Mouse (Mus musculus) liver, adult 2 months (tissue): ENCODE results near the gene Hes5. TPM values are rescaled to one million over a fixed set of nuclear protein-coding genes. Genes with fewer than 3 reads are reported as not detected.
A peak's percentile ranks its signal among the peaks of the same experiment; 100 is the strongest.

Experiments
- DNase-seq: peaks from one replicate; pipeline ENCODE4 v3.0.0-alpha.2; 2011; ENCODE audit warnings: low read depth, low spot score; ENCODE audit errors: extremely low read depth
- H3K27ac ChIP-seq: fragments of 200-500 bp; replicated peaks from 2 replicates; pipeline ENCODE4 v1.5.1; 2012; ENCODE audit warnings: low read depth, mild to moderate bottlenecking, control low read depth, inconsistent platforms, low read length; ENCODE audit not compliant: insufficient read depth
- H3K27me3 ChIP-seq: fragments of 200-500 bp; 2 replicates; pipeline ENCODE4 v1.6.1; 2012; ENCODE audit warnings: mild to moderate bottlenecking, moderate library complexity, low read length, inconsistent platforms; ENCODE audit not compliant: control insufficient read depth, insufficient read depth
- H3K36me3 ChIP-seq: fragments of 200-500 bp; 2 replicates; pipeline ENCODE4 v1.6.1; 2012; ENCODE audit warnings: low read length, inconsistent platforms; ENCODE audit not compliant: control insufficient read depth, insufficient read depth
- H3K4me1 ChIP-seq: fragments of 200-500 bp; 2 replicates; pipeline ENCODE4 v1.6.1; 2011; ENCODE audit warnings: low read length; ENCODE audit not compliant: control insufficient read depth, insufficient read depth
- H3K4me3 ChIP-seq: fragments of 200-500 bp; 2 replicates; pipeline ENCODE4 v1.5.1; 2011; ENCODE audit warnings: low read depth, mild to moderate bottlenecking, control low read depth, low read length, moderate library complexity; ENCODE audit not compliant: insufficient read depth
- H3K79me2 ChIP-seq: fragments of 200-500 bp; 2 replicates; pipeline ENCODE4 v1.6.1; 2012; ENCODE audit warnings: inconsistent platforms, mild to moderate bottlenecking, low read length, moderate library complexity; ENCODE audit not compliant: control insufficient read depth, insufficient read depth
- H3K9ac ChIP-seq: fragments of 200-500 bp; 2 replicates; pipeline ENCODE4 v1.6.1; 2012; ENCODE audit warnings: low read depth, mild to moderate bottlenecking, control low read depth, inconsistent platforms, low read length
- CTCF ChIP-seq: fragments of 200-500 bp; IDR thresholded peaks from 2 replicates; pipeline ENCODE4 v1.5.1; 2011; ENCODE audit warnings: low read depth, low read length, control low read depth
- POLR2A ChIP-seq: fragments of 200-500 bp; IDR thresholded peaks from 2 replicates; pipeline ENCODE4 v1.6.1; 2011; ENCODE audit warnings: low read length, control low read depth; ENCODE audit not compliant: insufficient read depth; ENCODE audit errors: extremely low read depth
- WGBS: fragments of 180-500 bp; shearing (Covaris S2); methylation state at CpG from one replicate; pipeline ENCODE4 v1.1.7; 2018; 5-methylcytosine and 5-hydroxymethylcytosine counted together
- polyA plus RNA-seq: library from polyadenylated mRNA; depleted of rRNA; stranded (reverse); fragments of >200 nt; gene quantifications from 2 replicates; pipeline ENCODE4 v1.2.3, GENCODE M21; 2012
- total RNA-seq: library from RNA; depleted of rRNA; stranded (reverse); fragments of >200 nt; gene quantifications from 2 replicates; pipeline ENCODE4 v1.2.3, GENCODE M21; 2014

Gene Hes5
- total and polyA plus RNA-seq, 2 experiments: not detected

- no peak for DNase-seq
- no peak for TF ChIP-seq POLR2A
- no peak for TF ChIP-seq CTCF
- H3K79me2 ChIP-seq: no peaks in the 10 kb centered on the region
- H3K9ac ChIP-seq: no peak overlapping the region
- WGBS: 84% methylated on average over 4 of the region's 4 CpGs
- H3K36me3 ChIP-seq: peaks cover 16% of the 10 kb centered on the region
- H3K27ac ChIP-seq: no peak overlapping the region
- H3K27me3 ChIP-seq: no peaks in the 10 kb centered on the region
- H3K4me3 ChIP-seq: no peak overlapping the region
- H3K4me1 ChIP-seq: peaks cover under 1% of the 10 kb centered on the region; the same call in 1 of the 2 replicates
Measured at GRCm38 (mm10) chr4:154916662-154917061, 44.1 kb upstream of the Hes5 start.

- Histone ChIP-seq H3K4me1 (peaks cover 3% of the 10 kb centered on the region), H3K27me3 (no peaks in the 10 kb centered on the region), H3K27ac (no peak overlapping the region), H3K79me2 (no peaks in the 10 kb centered on the region; the same call in 1 of the 2 replicates), H3K9ac (no peak overlapping the region), H3K4me3 (no peak overlapping the region), H3K36me3 (peaks cover 14% of the 10 kb centered on the region)
- WGBS: 92% methylated on average over 4 of the region's 4 CpGs
- TF ChIP-seq POLR2A: no peak
- no peak for TF ChIP-seq CTCF
- no peak for DNase-seq
Measured at GRCm38 (mm10) chr4:154922291-154922690, 38.4 kb upstream of the Hes5 start.

GRCm38 (mm10) chr4:154922931-154923330 lies 37.8 kb upstream of the Hes5 start:
- no peaks in the 10 kb centered on the region for H3K27me3 ChIP-seq
- peaks cover 9% of the 10 kb centered on the region for H3K36me3 ChIP-seq
- no peak overlapping the region for H3K4me3 ChIP-seq
- no peak for TF ChIP-seq POLR2A
- TF ChIP-seq CTCF: no peak
- H3K27ac ChIP-seq: no peak overlapping the region
- WGBS: 86% methylated on average over 5 of the region's 5 CpGs
- peaks cover 6% of the 10 kb centered on the region for H3K4me1 ChIP-seq
- H3K9ac ChIP-seq: no peak overlapping the region
- no peaks in the 10 kb centered on the region; the same call in 1 of the 2 replicates for H3K79me2 ChIP-seq
- no peak for DNase-seq

DNA sequence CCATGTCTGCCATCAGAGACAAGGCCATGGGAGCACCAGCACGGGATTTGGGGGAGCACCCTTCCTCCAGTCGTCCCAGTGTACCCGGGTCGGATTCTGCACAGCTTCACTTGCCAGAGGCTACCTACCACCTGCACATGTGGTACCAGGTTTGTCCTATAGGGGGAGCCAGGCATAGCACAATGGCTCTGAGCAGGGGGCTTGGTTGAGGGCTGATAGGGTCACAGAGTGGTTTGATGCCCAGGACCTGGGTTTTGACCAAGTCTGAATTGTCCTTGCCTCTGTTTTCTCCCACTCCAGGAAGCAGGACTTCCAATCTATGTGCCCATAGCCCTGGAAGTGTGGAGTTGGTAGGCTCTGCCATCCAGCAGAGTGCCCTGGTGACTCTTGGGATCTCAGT lies 35.3 kb upstream of the Hes5 start:
- H3K4me1 ChIP-seq: peaks cover 14% of the 10 kb centered on the region

GRCm38 (mm10) chr4:154926969-154927898 lies 33.5 kb upstream of the Hes5 start:
- 50% methylated on average over 9 of the region's 9 CpGs for WGBS

More for the DNA sequence above, 35.3 kb upstream of the Hes5 start:
- Histone ChIP-seq H3K27me3 (no peaks in the 10 kb centered on the region), H3K4me3 (no peak overlapping the region), H3K79me2 (no peaks in the 10 kb centered on the region; the same call in 1 of the 2 replicates), H3K36me3 (peaks cover 3% of the 10 kb centered on the region), H3K9ac (no peak overlapping the region), H3K27ac (no peak overlapping the region)
- DNase-seq: no peak
- 72% methylated on average over 4 of the region's 4 CpGs for WGBS
- TF ChIP-seq POLR2A (no peak), CTCF (peak; percentile 69)

More at GRCm38 (mm10) chr4:154926969-154927898, 33.5 kb upstream of the Hes5 start:
- Histone ChIP-seq H3K4me3 (peak overlapping the region; percentile 72), H3K27me3 (no peaks in the 10 kb centered on the region), H3K36me3 (no peaks in the 10 kb centered on the region), H3K9ac (peak overlapping the region; percentile 78), H3K4me1 (peaks cover 14% of the 10 kb centered on the region), H3K27ac (peak overlapping the region; percentile 85), H3K79me2 (no peaks in the 10 kb centered on the region; the same call in 1 of the 2 replicates)
- no peak for TF ChIP-seq CTCF
- TF ChIP-seq POLR2A: no peak
- peak; percentile 31 for DNase-seq
